Mouse (Mus musculus) layer of hippocampus, adult 2 months (tissue): Measurements from ENCODE around the gene Atr. TPM values are rescaled to one million over a fixed set of nuclear protein-coding genes. Genes with fewer than 3 reads are reported as not detected.

Experiments used
- DNase-seq, 2 experiments: peaks; one replicate each; pipeline ENCODE4 v3.0.0; 2022; ENCODE audit warnings: low spot score in 2 of 2
- H3K27ac ChIP-seq: fragments of 200-600 bp; 2 replicates; pipeline ENCODE4 v1.8.1; 2022
- H3K4me3 ChIP-seq: fragments of 200-600 bp; 2 replicates; pipeline ENCODE4 v1.8.1; 2022; ENCODE audit warnings: mild to moderate bottlenecking
- CTCF ChIP-seq: fragments of 200-600 bp; conservative IDR thresholded peaks from 2 replicates; pipeline ENCODE4 v1.8.1; 2022; ENCODE audit warnings: antibody characterized with exemption, mild to moderate bottlenecking, moderate library complexity
- total RNA-seq, 2 experiments: library from RNA; stranded (reverse); gene quantifications; 2 replicates each; pipeline ENCODE4 v1.2.3; 2021

The Atr gene
- total RNA-seq, 2 experiments from 2014 or later: 11.8 to 13.4 TPM

DNA sequence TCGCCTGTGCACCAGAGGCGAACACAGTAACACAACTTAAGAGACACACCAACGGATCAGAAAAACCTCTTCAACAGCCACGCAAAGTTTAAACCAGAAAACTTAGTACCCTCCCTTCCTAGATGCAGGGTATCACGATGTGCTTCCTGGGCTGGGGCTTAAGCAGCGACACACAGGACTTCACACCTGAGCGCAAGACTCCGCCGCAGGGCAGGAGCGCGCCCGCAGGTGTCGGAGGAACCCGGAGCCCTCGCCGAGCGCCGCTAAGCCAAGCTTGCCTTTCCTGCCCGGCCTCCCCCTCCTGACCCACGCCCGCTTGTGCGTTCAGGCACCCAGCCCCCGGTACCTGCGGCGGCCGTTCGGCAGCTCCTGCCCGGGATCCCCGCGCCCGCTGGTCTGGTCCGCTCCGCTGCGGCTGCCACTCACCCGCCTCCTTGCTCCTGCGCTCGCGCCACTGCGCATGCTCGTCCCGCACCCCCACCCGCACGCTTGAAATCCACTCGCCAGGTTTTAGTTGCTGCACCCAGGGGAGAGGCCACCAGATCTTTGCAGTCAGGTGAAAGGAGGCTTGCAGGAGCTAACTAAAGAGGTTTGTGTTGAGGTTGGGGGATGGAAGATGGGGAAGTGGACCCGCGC lies 12.5 kb upstream of the Atr start, which contains the start of gene Pls1:
Gene Pls1, minus strand, starts transcription at position 487 of the 636 bp plus-strand sequence.
- TF ChIP-seq CTCF: no peak
- DNase-seq: peak; percentile 90 to 96
- peak within 1 kb of the TSS; percentile 82 for H3K4me3 ChIP-seq
- H3K27ac ChIP-seq: peak within 1 kb of the TSS; percentile 87

DNA sequence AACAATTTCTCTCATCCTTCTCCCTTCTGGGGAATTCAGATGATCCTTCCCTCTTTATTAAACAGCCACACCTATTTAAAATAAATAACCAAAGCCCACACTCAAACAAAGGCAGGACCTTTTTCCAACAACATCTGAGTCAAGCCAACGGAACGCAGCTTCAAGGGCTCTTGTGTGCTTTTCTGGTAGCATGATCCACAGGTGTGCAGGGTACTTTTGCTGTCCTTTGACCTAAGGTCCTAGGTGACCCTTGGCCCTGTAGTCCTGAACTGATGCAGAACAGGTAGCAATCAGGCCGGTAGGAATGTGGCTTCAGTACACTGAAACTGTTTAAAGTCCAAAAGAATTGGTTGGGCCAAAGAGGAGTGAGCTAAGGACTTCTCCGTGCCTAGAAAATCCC lies 11.7 kb upstream of the Atr start:
- peak overlapping the region; percentile 87; the same call in 1 of the 2 replicates for H3K27ac ChIP-seq
- TF ChIP-seq CTCF: no peak
- H3K4me3 ChIP-seq: peak overlapping the region; percentile 82; the same call in 1 of the 2 replicates

DNA sequence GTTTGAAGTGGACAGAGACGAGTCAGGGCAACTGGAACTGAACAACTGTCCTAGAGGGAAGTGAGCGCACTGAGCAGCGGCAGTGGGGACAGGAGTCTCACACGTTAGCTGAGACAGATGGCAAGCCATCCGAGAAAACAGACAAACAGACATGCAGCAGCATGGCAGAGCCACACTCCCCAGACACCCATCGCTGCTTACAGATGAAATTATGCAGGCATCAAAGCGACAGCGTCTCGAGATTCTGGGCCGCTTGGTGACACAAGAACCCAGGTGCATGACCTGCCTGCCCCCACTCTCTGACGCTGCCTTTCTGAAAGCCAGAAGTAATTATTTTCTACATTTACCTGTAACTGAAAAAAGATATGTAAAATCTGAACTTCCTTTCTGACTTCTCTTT lies 5.7 kb upstream of the Atr start:
- H3K4me3 ChIP-seq: no peak overlapping the region
- no peak for DNase-seq
- H3K27ac ChIP-seq: no peak overlapping the region
- TF ChIP-seq CTCF: no peak

More for the DNA sequence above, 11.7 kb upstream of the Atr start:
- DNase-seq: no peak

DNA sequence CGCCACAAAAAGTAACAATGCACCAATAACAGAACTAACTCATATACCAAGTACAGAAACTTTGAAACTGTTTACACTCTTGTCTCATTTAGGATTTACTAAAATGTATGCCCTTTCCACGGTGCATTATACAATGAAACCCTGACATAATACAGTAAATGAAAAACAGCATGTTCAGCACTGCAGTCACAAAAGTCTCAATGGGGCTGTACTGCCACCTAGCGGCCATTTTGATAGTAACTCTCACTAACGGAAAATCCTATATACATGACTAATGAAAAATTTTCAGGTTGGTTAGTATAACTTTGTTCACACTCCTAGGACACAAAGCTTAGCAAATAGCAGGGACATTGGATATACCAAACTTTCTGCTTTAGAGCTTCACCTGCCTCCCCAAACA lies 4.5 kb upstream of the Atr start:
- DNase-seq: peak; percentile 67 to 82
- TF ChIP-seq CTCF: peak; percentile 95
- H3K27ac ChIP-seq: 0 out of 2 replicates have a peak overlapping the region, but pooled peaks have one; percentile 1
- H3K4me3 ChIP-seq: no peak overlapping the region

DNA sequence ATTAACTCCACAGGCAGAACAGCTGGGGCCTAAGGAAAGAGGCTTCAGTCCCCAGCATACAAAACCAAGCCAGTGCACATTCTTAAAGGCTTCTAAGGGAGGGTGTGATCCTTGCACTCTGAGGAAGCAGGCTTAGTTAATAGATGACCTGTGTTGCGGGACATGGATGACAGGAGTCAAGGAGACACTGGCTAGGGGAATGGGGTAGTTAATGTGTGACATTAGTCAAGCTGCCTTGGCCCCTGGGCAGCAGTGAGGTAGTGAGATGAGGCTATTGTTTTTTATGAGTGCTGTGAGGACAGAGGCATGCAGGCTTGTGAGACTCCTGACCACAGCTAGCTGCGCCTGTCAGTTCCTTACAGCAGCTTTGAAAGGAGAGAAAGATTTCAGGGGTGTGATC lies 2.5 kb upstream of the Atr start:
- H3K4me3 ChIP-seq: no peak overlapping the region
- DNase-seq: no peak
- no peak for TF ChIP-seq CTCF
- H3K27ac ChIP-seq: no peak overlapping the region

DNA sequence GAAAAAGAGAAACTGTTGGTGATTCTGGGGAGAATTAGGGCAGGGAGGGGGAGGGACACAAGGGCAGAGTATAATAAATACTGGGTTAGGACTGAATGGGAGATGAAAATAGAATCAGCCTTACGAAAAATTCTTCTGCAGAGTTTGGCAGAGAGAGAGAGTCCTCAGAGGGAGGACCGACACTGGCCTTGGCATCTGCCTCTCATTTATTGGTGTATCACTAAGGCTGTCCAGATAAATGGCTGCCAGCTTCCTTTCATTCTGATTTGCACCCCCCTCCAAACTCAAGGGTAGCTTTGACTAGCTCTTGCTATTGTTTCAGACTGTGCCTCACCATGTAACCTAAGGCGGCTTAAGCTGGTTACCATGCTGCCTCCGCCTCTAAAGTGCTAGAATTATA lies 1.4 kb upstream of the Atr start:
- no peak for TF ChIP-seq CTCF
- H3K4me3 ChIP-seq: no peak overlapping the region
- no peak overlapping the region for H3K27ac ChIP-seq
- DNase-seq: no peak

DNA sequence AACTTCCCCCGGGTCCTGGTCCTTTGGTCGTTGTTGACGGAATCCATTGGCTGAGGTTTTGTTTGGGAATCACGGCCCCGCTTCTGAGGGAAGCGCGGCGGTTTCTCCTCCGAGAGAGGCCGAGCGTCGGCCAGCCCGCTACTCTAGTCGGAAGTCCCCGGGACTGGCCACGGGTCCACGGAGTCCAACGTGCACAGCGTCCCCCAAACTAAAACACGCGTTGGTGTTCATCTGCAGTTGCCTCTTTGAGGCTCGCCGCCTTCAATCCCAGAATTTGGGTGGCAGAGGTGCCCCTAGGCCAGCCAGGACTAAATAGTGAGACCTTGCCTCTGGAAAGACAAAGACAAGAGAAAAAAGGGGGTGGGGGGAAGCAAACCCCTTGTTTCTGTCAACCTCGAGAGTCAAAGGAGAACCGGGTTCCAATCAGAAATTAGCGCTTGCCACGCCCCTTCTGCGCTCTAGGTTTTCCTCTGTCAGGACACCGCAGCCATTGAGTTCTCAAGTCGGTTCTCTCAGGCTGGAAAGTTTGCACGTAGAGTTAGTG lies 702 bp downstream of the Atr start:
- Histone ChIP-seq H3K27ac (peak overlapping the region; percentile 86), H3K4me3 (peak overlapping the region; percentile 73)
- no peak for TF ChIP-seq CTCF
- no peak for DNase-seq

DNA sequence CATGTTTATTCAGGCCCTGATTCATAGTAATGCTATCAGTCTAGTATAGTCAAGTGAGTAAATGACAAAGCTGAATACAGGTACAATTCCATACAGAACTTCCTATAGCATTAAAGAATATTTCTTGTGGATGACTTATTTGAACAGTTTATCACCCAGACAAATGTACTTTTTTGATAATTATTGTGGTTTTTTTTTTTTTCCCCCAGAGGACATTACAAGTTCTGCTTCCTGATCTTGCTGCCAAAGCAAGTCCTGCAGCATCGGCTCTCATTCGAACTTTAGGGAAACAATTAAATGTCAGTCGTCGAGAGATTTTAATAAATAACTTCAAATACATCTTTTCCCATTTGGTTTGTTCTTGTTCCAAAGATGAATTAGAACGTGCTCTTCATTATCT lies 20.8 kb downstream of the Atr start:
- no peak overlapping the region for H3K27ac ChIP-seq
- DNase-seq: no peak
- TF ChIP-seq CTCF: no peak
- no peak overlapping the region for H3K4me3 ChIP-seq

DNA sequence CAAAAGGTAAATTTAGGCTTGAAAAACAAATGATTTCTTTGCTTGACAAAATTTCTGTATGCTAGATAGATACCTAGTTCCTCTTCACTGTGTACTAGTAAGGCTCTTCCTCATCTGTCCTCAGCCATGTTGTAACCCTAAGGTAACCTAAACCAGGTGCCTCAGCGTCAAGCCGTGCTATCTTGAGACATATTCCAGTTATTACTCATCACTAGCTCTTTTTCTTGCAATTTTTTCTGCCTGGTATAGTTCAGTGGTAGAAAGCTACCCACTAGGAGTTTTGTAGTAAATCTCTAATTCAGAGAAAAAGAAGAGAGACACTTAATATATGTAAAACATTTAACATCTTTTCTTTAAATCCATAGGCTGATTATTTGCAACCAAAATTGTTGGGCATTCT lies 25.4 kb downstream of the Atr start:
- H3K4me3 ChIP-seq: no peak overlapping the region
- no peak overlapping the region for H3K27ac ChIP-seq
- DNase-seq: no peak
- TF ChIP-seq CTCF: no peak

GRCm38 (mm10) chr9:95897392-95897791 lies 40.0 kb downstream of the Atr start:
- H3K4me3 ChIP-seq: no peak overlapping the region
- DNase-seq: no peak
- TF ChIP-seq CTCF: no peak

GRCm38 (mm10) chr9:95932855-95933254 lies 75.5 kb downstream of the Atr start:
- no peak for DNase-seq
- TF ChIP-seq CTCF: peak; percentile 47
- Histone ChIP-seq H3K4me3 (no peak overlapping the region), H3K27ac (no peak overlapping the region)

More at GRCm38 (mm10) chr9:95897392-95897791, 40.0 kb downstream of the Atr start:
- no peak overlapping the region for H3K27ac ChIP-seq

DNA sequence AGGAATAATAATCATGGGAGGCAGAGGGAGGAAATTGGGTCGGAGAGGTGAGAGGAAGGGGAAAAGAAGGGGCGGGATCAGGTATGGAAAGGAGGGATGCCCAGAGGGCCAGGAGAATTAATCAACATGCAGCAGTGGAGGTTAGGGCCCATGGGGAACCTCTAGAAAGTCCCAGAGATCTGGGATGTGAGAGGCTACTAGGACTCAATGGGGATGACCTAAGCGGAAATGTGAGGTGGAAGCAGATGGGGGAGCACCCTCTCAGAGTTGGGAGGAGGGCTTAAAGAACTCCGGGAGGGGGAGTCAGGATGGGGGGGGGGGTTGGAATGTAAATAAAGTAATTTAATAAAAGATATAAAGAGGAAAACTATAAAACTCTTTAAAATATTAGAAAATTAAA lies 96.3 kb downstream of the Atr start:
- DNase-seq: no peak
- H3K4me3 ChIP-seq: peak overlapping the region; percentile 95
- no peak overlapping the region for H3K27ac ChIP-seq
- TF ChIP-seq CTCF: no peak

DNA sequence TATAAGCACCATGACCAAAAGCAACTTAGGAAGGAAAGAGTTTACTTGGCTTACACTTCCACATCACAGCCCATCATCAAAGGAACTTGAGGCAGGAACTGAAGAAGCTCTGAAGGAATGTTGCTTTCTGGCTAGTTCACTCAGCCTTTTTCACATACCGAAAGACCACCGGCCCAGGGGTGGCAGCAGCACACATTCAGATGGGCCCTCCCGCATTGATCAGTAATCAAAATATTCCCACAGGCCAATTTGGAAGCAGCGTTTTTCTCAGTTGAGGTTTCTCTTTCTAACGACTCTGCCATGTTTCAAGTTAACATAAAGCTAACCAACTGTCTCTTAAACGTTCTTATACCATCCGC lies 96.8 kb downstream of the Atr start:
- peak; percentile 52 to 53 for DNase-seq
- peak; percentile 19; the same call in 1 of the 2 replicates for TF ChIP-seq CTCF
- Histone ChIP-seq H3K4me3 (peak overlapping the region; percentile 95), H3K27ac (peak overlapping the region; percentile 94)

GRCm38 (mm10) chr9:95954585-95955461 lies 97.4 kb downstream of the Atr start, which contains the start of gene Xrn1:
TSS of gene Xrn1 (plus strand) at chr9:95954760.
- no peak for TF ChIP-seq CTCF
- peak; percentile 89 to 93 for DNase-seq
- H3K4me3 ChIP-seq: peak within 1 kb of the TSS; percentile 95
- peak within 1 kb of the TSS; percentile 94 for H3K27ac ChIP-seq
